Mouse (Mus musculus) olfactory bulb, adult 2 months (tissue): ENCODE data around the gene Dact3. TPM values are rescaled to one million over a fixed set of nuclear protein-coding genes. Genes with fewer than 3 reads are reported as not detected.
A peak's percentile ranks its signal among the peaks of the same experiment; 100 is the strongest.

Experiments used
- H3K27ac ChIP-seq: fragments of 200-500 bp; 2 replicates; pipeline ENCODE4 v1.5.1; 2012; ENCODE audit warnings: low read depth, low read length; ENCODE audit not compliant: insufficient read depth
- H3K4me1 ChIP-seq: fragments of 200-500 bp; 2 replicates; pipeline ENCODE4 v1.6.1; 2012; ENCODE audit warnings: low read length; ENCODE audit not compliant: control insufficient read depth, insufficient read depth
- H3K4me3 ChIP-seq: fragments of 200-500 bp; 2 replicates; pipeline ENCODE4 v1.5.1; 2012; ENCODE audit warnings: mild to moderate bottlenecking, low read depth, low read length, moderate library complexity; ENCODE audit not compliant: insufficient read depth
- CTCF ChIP-seq: fragments of 200-500 bp; IDR thresholded peaks from 2 replicates; pipeline ENCODE4 v1.5.1; 2012; ENCODE audit warnings: low read depth, mild to moderate bottlenecking, low read length, moderate library complexity; ENCODE audit not compliant: insufficient read depth
- POLR2A ChIP-seq: fragments of 200-500 bp; IDR thresholded peaks from 2 replicates; pipeline ENCODE4 v1.6.1; 2012; ENCODE audit warnings: mild to moderate bottlenecking, low read depth, low read length, moderate library complexity; ENCODE audit not compliant: insufficient read depth
- WGBS: fragments of 180-500 bp; shearing (Covaris S2); methylation state at CpG from one replicate; pipeline ENCODE4 v1.1.7; 2018; 5-methylcytosine and 5-hydroxymethylcytosine counted together
- polyA plus RNA-seq: library from polyadenylated mRNA; stranded (reverse); fragments of >200 nt; gene quantifications from 2 replicates; pipeline ENCODE4 v1.2.4, GENCODE M21; 2012; ENCODE audit warnings: low replicate concordance; ENCODE audit not compliant: missing spikeins, insufficient read depth, insufficient read length

Gene Dact3
- polyA plus RNA-seq, 1 experiment: not detected

GRCm38 (mm10) chr7:16884334-16884733 lies 9.2 kb downstream of the Dact3 start:
- H3K4me1 ChIP-seq: no peaks in the 10 kb centered on the region
- WGBS: 80% methylated on average over 4 of the region's 4 CpGs
- TF ChIP-seq POLR2A: no peak
- no peak for TF ChIP-seq CTCF
- no peak overlapping the region for H3K4me3 ChIP-seq
- no peak overlapping the region for H3K27ac ChIP-seq

- WGBS: 56% methylated on average over 95 of the region's 95 CpGs
- TF ChIP-seq POLR2A (no peak), CTCF (no peak)
- Histone ChIP-seq H3K4me1 (no peaks in the 10 kb centered on the region), H3K4me3 (no peak overlapping the region), H3K27ac (no peak overlapping the region)
Measured at GRCm38 (mm10) chr7:16885271-16885776, 10.2 kb downstream of the Dact3 start.

- 75% methylated on average over 59 of the region's 59 CpGs for WGBS
- no peak for TF ChIP-seq CTCF
- no peak for TF ChIP-seq POLR2A
- Histone ChIP-seq H3K27ac (no peak overlapping the region), H3K4me1 (peaks cover 4% of the 10 kb centered on the region), H3K4me3 (no peak overlapping the region)
Measured at GRCm38 (mm10) chr7:16885905-16886304, 10.8 kb downstream of the Dact3 start.

- WGBS: 46% methylated on average over 6 of the region's 6 CpGs
- Histone ChIP-seq H3K4me1 (peaks cover 24% of the 10 kb centered on the region), H3K27ac (no peak overlapping the region)
Measured at GRCm38 (mm10) chr7:16890536-16890935, 15.4 kb downstream of the Dact3 start.

GRCm38 (mm10) chr7:16890944-16891343 lies 15.8 kb downstream of the Dact3 start:
- WGBS: 8% methylated on average over 23 of the region's 23 CpGs
- no peak overlapping the region for H3K27ac ChIP-seq
- H3K4me1 ChIP-seq: peaks cover 25% of the 10 kb centered on the region
- H3K4me3 ChIP-seq: no peak overlapping the region
- TF ChIP-seq CTCF (no peak), POLR2A (no peak)

More at GRCm38 (mm10) chr7:16890536-16890935, 15.4 kb downstream of the Dact3 start:
- H3K4me3 ChIP-seq: no peak overlapping the region
- TF ChIP-seq POLR2A: no peak
- no peak for TF ChIP-seq CTCF

GRCm38 (mm10) chr7:16891641-16892351 lies 16.7 kb downstream of the Dact3 start, which contains the start of gene Gng8:
Gng8 (plus strand) TSS chr7:16891786.
- peak within 1 kb of the TSS; percentile 29 for H3K4me3 ChIP-seq

GRCm38 (mm10) chr7:16892352-16892730 lies 17.2 kb downstream of the Dact3 start:
- 52% methylated on average over 9 of the region's 9 CpGs for WGBS
- H3K27ac ChIP-seq: no peak overlapping the region
- H3K4me1 ChIP-seq: peaks cover 25% of the 10 kb centered on the region
- no peak overlapping the region for H3K4me3 ChIP-seq
- no peak for TF ChIP-seq POLR2A
- TF ChIP-seq CTCF: no peak

More at GRCm38 (mm10) chr7:16891641-16892351, 16.7 kb downstream of the Dact3 start, which contains the start of gene Gng8:
- peaks cover 25% of the 10 kb centered on the region for H3K4me1 ChIP-seq
- 1% methylated on average over 30 of the region's 30 CpGs for WGBS
- H3K27ac ChIP-seq: no peak within 1 kb of the TSS
- TF ChIP-seq POLR2A (no peak), CTCF (peak; percentile 80)

- 17% methylated on average over 6 of the region's 6 CpGs for WGBS
- peaks cover 25% of the 10 kb centered on the region for H3K4me1 ChIP-seq
- H3K27ac ChIP-seq: no peak overlapping the region
- TF ChIP-seq CTCF (no peak), POLR2A (no peak)
- no peak overlapping the region for H3K4me3 ChIP-seq
Measured at GRCm38 (mm10) chr7:16893612-16894011, 18.5 kb downstream of the Dact3 start.

GRCm38 (mm10) chr7:16894279-16894678 lies 19.2 kb downstream of the Dact3 start:
- TF ChIP-seq POLR2A: no peak
- no peak for TF ChIP-seq CTCF
- no peak overlapping the region for H3K27ac ChIP-seq
- H3K4me3 ChIP-seq: no peak overlapping the region
- H3K4me1 ChIP-seq: peaks cover 29% of the 10 kb centered on the region
- WGBS: 27% methylated on average over 4 of the region's 4 CpGs
